Mouse (Mus musculus): ENCODE measurements around the gene Tenm4.

DNA sequence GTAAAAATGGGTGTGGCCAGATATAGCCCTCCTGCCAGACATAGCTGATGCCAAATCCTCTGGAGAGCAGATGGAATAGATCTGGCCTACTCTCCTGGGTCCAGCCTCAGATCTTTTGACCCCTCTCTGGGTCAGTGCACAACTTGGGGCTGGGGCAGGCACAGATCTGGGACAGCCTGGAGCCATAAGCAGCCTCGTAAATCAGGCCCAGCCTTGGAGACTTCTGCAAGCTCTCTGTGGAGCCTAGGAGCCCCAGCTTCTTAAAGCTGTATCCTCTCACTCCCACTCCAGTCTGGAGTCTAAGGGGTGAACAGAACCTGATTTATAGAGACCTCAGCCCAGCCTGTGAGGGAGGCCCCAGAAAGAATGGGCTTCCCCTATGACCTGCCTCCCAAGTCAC is 354.3 kb downstream of the Tenm4 start:
- TF ChIP-seq ZC3H11A (IDR thresholded peaks at IDR 0.05; ENCODE audit: borderline replicate concordance, low read depth, low read length) (no peak), CHD2 (IDR thresholded peaks at IDR 0.05; ENCODE audit: low read depth, low read length) (no peak), ZNF384 (IDR thresholded peaks at IDR 0.05; ENCODE audit: low read depth, low read length) (no peak), HCFC1 (IDR thresholded peaks at IDR 0.05; ENCODE audit: borderline replicate concordance, insufficient read depth, low read length) (no peak), MAFK (IDR thresholded peaks at IDR 0.05; ENCODE audit: insufficient read depth, low read depth, low read length) (no peak)
